Mouse (Mus musculus) urinary bladder, adult 2 months (tissue): ENCODE results near the gene Man1c1. TPM values are rescaled to one million over a fixed set of nuclear protein-coding genes. Genes with fewer than 3 reads are reported as not detected.
A peak's percentile ranks its signal among the peaks of the same experiment; 100 is the strongest.

ENCODE experiments used
- DNase-seq: peaks from one replicate; pipeline ENCODE4 v3.0.0; 2022; ENCODE audit warnings: low spot score
- polyA plus RNA-seq: library from polyadenylated mRNA; depleted of rRNA; stranded (reverse); fragments of >200 nt; gene quantifications from 2 replicates; pipeline ENCODE4 v1.2.3, GENCODE M21; 2012

Gene Man1c1
- polyA plus RNA-seq, 1 experiment, result 7.3 TPM

GRCm38 (mm10) chr4:134638111-134638550 lies 66.0 kb downstream of the Man1c1 start:
- no peak for DNase-seq

GRCm38 (mm10) chr4:134636406-134636805 lies 67.7 kb downstream of the Man1c1 start:
- no peak for DNase-seq

GRCm38 (mm10) chr4:134634001-134634400 lies 70.1 kb downstream of the Man1c1 start:
- DNase-seq, result no peak

- peak; percentile 39 for DNase-seq
These were observed 71.9 kb downstream of the Man1c1 start for GRCm38 (mm10) chr4:134632131-134632711.

GRCm38 (mm10) chr4:134631471-134632130 lies 72.5 kb downstream of the Man1c1 start:
- no peak for DNase-seq

GRCm38 (mm10) chr4:134628575-134629384 lies 75.3 kb downstream of the Man1c1 start:
- no peak for DNase-seq

GRCm38 (mm10) chr4:134628058-134628457 lies 76.0 kb downstream of the Man1c1 start:
- DNase-seq, result no peak

- no peak for DNase-seq
These were observed 77.2 kb downstream of the Man1c1 start for GRCm38 (mm10) chr4:134626883-134627282.

- no peak for DNase-seq
These were observed 77.7 kb downstream of the Man1c1 start for GRCm38 (mm10) chr4:134626350-134626749.

- no peak for DNase-seq
These were observed 79.8 kb downstream of the Man1c1 start for GRCm38 (mm10) chr4:134624109-134624862.

- DNase-seq, result no peak
These were observed 82.4 kb downstream of the Man1c1 start for GRCm38 (mm10) chr4:134621695-134622094.

GRCm38 (mm10) chr4:134620246-134620645 lies 83.8 kb downstream of the Man1c1 start:
- DNase-seq, result no peak

GRCm38 (mm10) chr4:134619489-134619870 lies 84.6 kb downstream of the Man1c1 start:
- no peak for DNase-seq

GRCm38 (mm10) chr4:134618810-134619488 lies 85.1 kb downstream of the Man1c1 start:
- DNase-seq, result no peak

GRCm38 (mm10) chr4:134617779-134618178 lies 86.3 kb downstream of the Man1c1 start:
- no peak for DNase-seq

- no peak for DNase-seq
These were observed 88.0 kb downstream of the Man1c1 start for GRCm38 (mm10) chr4:134615929-134616625.

- DNase-seq, result no peak
These were observed 91.9 kb downstream of the Man1c1 start for GRCm38 (mm10) chr4:134612070-134612667.

GRCm38 (mm10) chr4:134610616-134611015 lies 93.5 kb downstream of the Man1c1 start:
- DNase-seq, result no peak

GRCm38 (mm10) chr4:134607679-134608078 lies 96.4 kb downstream of the Man1c1 start:
- no peak for DNase-seq

- DNase-seq, result no peak
These were observed 98.0 kb downstream of the Man1c1 start for GRCm38 (mm10) chr4:134606054-134606453.
